Mouse (Mus musculus) thymus, adult 2 months (tissue): ENCODE results near the gene Arhgap20.

Source experiments
- CTCF ChIP-seq: fragments of 200-500 bp; IDR thresholded peaks from 2 replicates; pipeline ENCODE4 v1.5.1; 2012; ENCODE audit warnings: mild to moderate bottlenecking, control low read depth, low read length, moderate library complexity, borderline replicate concordance; ENCODE audit not compliant: control insufficient read depth, poor library complexity, insufficient read depth; ENCODE audit errors: extremely low read depth
- POLR2A ChIP-seq: fragments of 200-500 bp; IDR thresholded peaks from 2 replicates; pipeline ENCODE4 v1.6.1; 2012; ENCODE audit warnings: mild to moderate bottlenecking, low read length, control low read depth, moderate library complexity; ENCODE audit not compliant: control insufficient read depth, poor library complexity, insufficient read depth; ENCODE audit errors: extremely low read depth

- no peak for TF ChIP-seq CTCF
- no peak for TF ChIP-seq POLR2A
Measured at GRCm38 (mm10) chr9:51883319-51883718, 118.2 kb downstream of the Arhgap20 start.
